In genomic region chr8:83740976-83741741, GRCm38 (mm10) we compare ENCODE assay signal across 8 mouse cellular contexts. TPM values are rescaled to one million over a fixed set of nuclear protein-coding genes. Genes with fewer than 3 reads are reported as not detected.
A peak's percentile ranks its signal among the peaks of the same experiment; 100 is the strongest.
DNase-seq lines count a peak whose midpoint lies in the region; ATAC-seq and TF ChIP-seq lines count a peak whose summit lies in the region.

TSS of gene Adgre5 (minus strand) at chr8:83741326.

- H3K4me3 ChIP-seq in lung, embryonic 14.5 days (ENCODE audit: low read depth, low read length), result peak within 1 kb of the TSS; percentile 58
- peak within 1 kb of the TSS; percentile 35 for H3K4me3 ChIP-seq in neural tube, embryonic 14.5 days (ENCODE audit: low read depth, low read length)

- H3K36me3 ChIP-seq in lung, embryonic 14.5 days (ENCODE audit: insufficient read depth), result no peaks in the 10 kb centered on the region
- no peaks in the 10 kb centered on the region for H3K36me3 ChIP-seq in neural tube, embryonic 14.5 days (ENCODE audit: control insufficient read depth, insufficient read depth, low read length)

- no peaks in the 10 kb centered on the region for H3K9me3 ChIP-seq in lung, embryonic 14.5 days (ENCODE audit: low read depth, low read length)
- H3K9me3 ChIP-seq in neural tube, embryonic 14.5 days (ENCODE audit: control insufficient read depth, low read length), result no peaks in the 10 kb centered on the region

- DNase-seq in frontal cortex, adult 2 months (ENCODE audit: extremely low spot score in 1 of 2, low spot score in 1 of 2), result no peak
- no peak for DNase-seq in frontal cortex, postnatal 14 days (ENCODE audit: low spot score in 2 of 2)
- DNase-seq in embryo, embryonic 10.5 days (ENCODE audit: low spot score), result peak; percentile 55
- DNase-seq in heart, adult 18-20 months, result peak; percentile 89 to 94
- DNase-seq in kidney, adult 11 months, result peak; percentile 66
- peak; percentile 87 for DNase-seq in lung, embryonic 14.5 days
- DNase-seq in thymus, postnatal 4 days, result peak; percentile 75

- peak within 1 kb of the TSS; percentile 71 for H3K9ac ChIP-seq in lung, embryonic 14.5 days
- H3K9ac ChIP-seq in neural tube, embryonic 14.5 days (replicated peaks; ENCODE audit: low read depth, low read length), result peak within 1 kb of the TSS; percentile 29

- peak within 1 kb of the TSS; percentile 92 for H3K4me2 ChIP-seq in lung, embryonic 14.5 days
- H3K4me2 ChIP-seq in neural tube, embryonic 14.5 days (ENCODE audit: low read depth, low read length), result peak within 1 kb of the TSS; percentile 78

- no peak for TF ChIP-seq CTCF in lung, embryonic 14.5 days (IDR thresholded peaks at IDR 0.05; ENCODE audit: low read depth)

- peaks cover 16% of the 10 kb centered on the region for H3K4me1 ChIP-seq in lung, embryonic 14.5 days (ENCODE audit: insufficient read depth)
- peaks cover 3% of the 10 kb centered on the region; the same call in 1 of the 2 replicates for H3K4me1 ChIP-seq in neural tube, embryonic 14.5 days (ENCODE audit: control insufficient read depth, insufficient read depth, low read length)

- peak within 1 kb of the TSS; percentile 84 for H3K27ac ChIP-seq in lung, embryonic 14.5 days (ENCODE audit: low read depth)
- peak within 1 kb of the TSS; percentile 44; the same call in 1 of the 2 replicates for H3K27ac ChIP-seq in neural tube, embryonic 14.5 days (ENCODE audit: low read depth, low read length)

- H3K27me3 ChIP-seq in lung, embryonic 14.5 days (ENCODE audit: insufficient read depth, low read length), result 0 out of 2 replicates have a peak, but pooled peaks cover 3% of the 10 kb centered on the region
- peaks cover 8% of the 10 kb centered on the region for H3K27me3 ChIP-seq in neural tube, embryonic 14.5 days (ENCODE audit: control insufficient read depth, insufficient read depth, low read length)

- ATAC-seq in lung, embryonic 14.5 days (ENCODE audit: insufficient read depth), result peak; percentile 76
- peak; percentile 52; the same call in 1 of the 2 replicates for ATAC-seq in neural tube, embryonic 14.5 days (ENCODE audit: low read depth)

- under 1% methylated on average over 54 of the region's 56 CpGs for WGBS in lung, embryonic 14.5 days
- WGBS in neural tube, embryonic 14.5 days, result under 1% methylated on average over 48 of the region's 56 CpGs

RNA-seq across cellular contexts. Expression of gene Adgre5, which starts in this region (rescaled TPM):
- 21.8 and 23.0 TPM in 2 replicates for polyA plus RNA-seq in frontal cortex, adult 2 months (2012; rRNA removed)
- total RNA-seq in heart, adult 18-20 months (2021), result 10 to 100 TPM; 41.1 to 43.2 TPM
- polyA plus RNA-seq in lung, embryonic 14.5 days (2014; fragmentation: Nextera tagmentation; extraction: Ambion mirVana), result 56.9 and 57.0 TPM in 2 replicates
- polyA plus RNA-seq in neural tube, embryonic 14.5 days (2014; fragmentation: Nextera tagmentation; extraction: Ambion mirVana), result 8.8 and 13.5 TPM in 2 replicates

Comparison
In these comparisons a context has a peak if more than half of its experiments do, and no peak if none do; other contexts are left out.
1. DNase-seq: peak in embryo, embryonic 10.5 days (single experiment), heart, adult 18-20 months (2 of 2), kidney, adult 11 months (single experiment), lung, embryonic 14.5 days (single experiment) and thymus, postnatal 4 days (single experiment); none in frontal cortex, adult 2 months (0 of 2) and frontal cortex, postnatal 14 days (0 of 2).